Mouse (Mus musculus) MEL (cell line): Measurements from ENCODE around the gene Mast1. TPM values are rescaled to one million over a fixed set of nuclear protein-coding genes. Genes with fewer than 3 reads are reported as not detected.

Source experiments
- DNase-seq: peaks from one replicate; pipeline ENCODE4 v3.0.0; 2011; ENCODE audit warnings: low read depth, low spot score
- H3K27ac ChIP-seq: 2 replicates; pipeline ENCODE4 v1.5.1; 2012; ENCODE audit warnings: low read depth, mild to moderate bottlenecking, control low read depth, low read length, moderate library complexity; ENCODE audit not compliant: control insufficient read depth
- H3K27me3 ChIP-seq, 2 experiments: fragments of 150-350 bp in 1 of 2; sonication (generic) in 1 of 2; 2 replicates each; pipeline ENCODE4 v1.6.1; 2012; ENCODE audit warnings: low read length in 2 of 2, mild to moderate bottlenecking in 2 of 2, improper control_type of control experiment in 1 of 2, moderate library complexity in 1 of 2; ENCODE audit not compliant: insufficient read depth in 2 of 2, control insufficient read depth in 1 of 2
- H3K36me3 ChIP-seq, 2 experiments: 2 replicates each; pipeline ENCODE4 v1.6.1; 2012 to 2014; ENCODE audit warnings: low read length in 2 of 2, improper control_type of control experiment in 1 of 2, inconsistent platforms in 1 of 2, mild to moderate bottlenecking in 1 of 2; ENCODE audit not compliant: insufficient read depth in 2 of 2, control insufficient read depth in 1 of 2
- H3K4me1 ChIP-seq, 2 experiments: fragments of 150-350 bp in 1 of 2; sonication (generic) in 1 of 2; 2 replicates each; pipeline ENCODE4 v1.6.1; 2012; ENCODE audit warnings: low read length in 2 of 2, improper control_type of control experiment in 1 of 2, mild to moderate bottlenecking in 1 of 2; ENCODE audit not compliant: insufficient read depth in 2 of 2, control insufficient read depth in 1 of 2
- H3K4me3 ChIP-seq, 2 experiments: fragments of 150-350 bp in 1 of 2; sonication (generic) in 1 of 2; 2 replicates each; pipeline ENCODE4 v1.5.1; 2012; ENCODE audit warnings: low read depth in 2 of 2, low read length in 2 of 2, mild to moderate bottlenecking in 2 of 2, moderate library complexity in 2 of 2, control low read depth in 1 of 2, improper control_type of control experiment in 1 of 2; ENCODE audit not compliant: control insufficient read depth in 1 of 2, insufficient read depth in 1 of 2
- H3K79me2 ChIP-seq: 2 replicates; pipeline ENCODE4 v1.6.1; 2012; ENCODE audit warnings: mild to moderate bottlenecking, low read length, moderate library complexity; ENCODE audit not compliant: control insufficient read depth, poor library complexity, insufficient read depth
- H3K9ac ChIP-seq: 2 replicates; pipeline ENCODE4 v1.6.1; 2012; ENCODE audit warnings: low read depth, mild to moderate bottlenecking, control low read depth, low read length, moderate library complexity; ENCODE audit not compliant: control insufficient read depth, poor library complexity, severe bottlenecking
- H3K9me3 ChIP-seq: fragments of 150-350 bp; sonication (generic); replicated peaks from 2 replicates; pipeline ENCODE4 v1.6.1; 2012; ENCODE audit warnings: mild to moderate bottlenecking, low read length, improper control_type of control experiment, moderate library complexity; ENCODE audit not compliant: insufficient read depth
- BHLHE40 ChIP-seq: IDR thresholded peaks from 2 replicates; pipeline ENCODE4 v1.6.1; 2012; ENCODE audit warnings: low read depth, mild to moderate bottlenecking, inconsistent platforms, low read length, improper control_type of control experiment, borderline replicate concordance
- CHD1 ChIP-seq: IDR thresholded peaks from 2 replicates; pipeline ENCODE4 v1.6.1; 2012; ENCODE audit warnings: low read depth, mild to moderate bottlenecking, inconsistent platforms, low read length, improper control_type of control experiment
- E2F4 ChIP-seq: IDR thresholded peaks from 2 replicates; pipeline ENCODE4 v1.6.1; 2011; ENCODE audit warnings: low read depth, low read length, improper control_type of control experiment, borderline replicate concordance
- EP300 ChIP-seq, 2 experiments: IDR thresholded peaks; 2 replicates each; pipeline ENCODE4 v1.6.1; 2011; ENCODE audit warnings: improper control_type of control experiment in 2 of 2, low read length in 2 of 2, low read depth in 1 of 2, mild to moderate bottlenecking in 1 of 2
- GATA1 ChIP-seq: IDR thresholded peaks from 2 replicates; pipeline ENCODE4 v1.6.1; 2011; ENCODE audit warnings: low read depth, low read length, improper control_type of control experiment
- HCFC1 ChIP-seq: IDR thresholded peaks from 2 replicates; pipeline ENCODE4 v1.6.1; 2012; ENCODE audit warnings: low read depth, mild to moderate bottlenecking, inconsistent platforms, low read length, improper control_type of control experiment, moderate library complexity
- JUND ChIP-seq: IDR thresholded peaks from 2 replicates; pipeline ENCODE4 v1.6.1; 2011; ENCODE audit warnings: low read depth, mild to moderate bottlenecking, improper control_type of control experiment, low read length
- MAFK ChIP-seq: IDR thresholded peaks from 2 replicates; pipeline ENCODE4 v1.6.1; 2011; ENCODE audit warnings: low read depth, mild to moderate bottlenecking, low read length, improper control_type of control experiment, borderline replicate concordance
- MAX ChIP-seq: IDR thresholded peaks from 2 replicates; pipeline ENCODE4 v1.6.1; 2011; ENCODE audit warnings: low read length, improper control_type of control experiment
- POLR2A ChIP-seq, 2 experiments: IDR thresholded peaks; 2 replicates each; pipeline ENCODE4 v1.6.1; 2011 to 2012; ENCODE audit warnings: low read length in 2 of 2, mild to moderate bottlenecking in 2 of 2, control low read depth in 1 of 2, improper control_type of control experiment in 1 of 2, low read depth in 1 of 2, moderate library complexity in 1 of 2; ENCODE audit not compliant: control insufficient read depth in 1 of 2, insufficient read depth in 1 of 2, poor library complexity in 1 of 2
- POLR2AphosphoS2 ChIP-seq: IDR thresholded peaks from 2 replicates; pipeline ENCODE4 v1.6.1; 2011; ENCODE audit warnings: low read length, improper control_type of control experiment
- POLR2AphosphoS5 ChIP-seq: IDR thresholded peaks from 2 replicates; pipeline ENCODE4 v1.6.1; 2012; ENCODE audit warnings: low read depth, borderline replicate concordance, mild to moderate bottlenecking, inconsistent platforms, low read length, moderate library complexity, mixed read lengths
- RAD21 ChIP-seq: IDR thresholded peaks from 2 replicates; pipeline ENCODE4 v1.6.1; 2011; ENCODE audit warnings: mild to moderate bottlenecking, low read depth, low read length, improper control_type of control experiment
- SIN3A ChIP-seq: IDR thresholded peaks from 2 replicates; pipeline ENCODE4 v1.6.1; 2012; ENCODE audit warnings: low read length, improper control_type of control experiment, inconsistent platforms
- SMC3 ChIP-seq: IDR thresholded peaks from 2 replicates; pipeline ENCODE4 v1.6.1; 2011; ENCODE audit warnings: low read depth, low read length, improper control_type of control experiment
- TBP ChIP-seq: IDR thresholded peaks from 2 replicates; pipeline ENCODE4 v1.8.0; 2011; ENCODE audit warnings: low read depth, low read length, improper control_type of control experiment
- TCF12 ChIP-seq: IDR thresholded peaks from 2 replicates; pipeline ENCODE4 v1.6.1; 2014; ENCODE audit warnings: low read depth, mild to moderate bottlenecking, inconsistent platforms, low read length, improper control_type of control experiment, moderate library complexity
- UBTF ChIP-seq: IDR thresholded peaks from 2 replicates; pipeline ENCODE4 v1.6.1; 2012; ENCODE audit warnings: low read depth, mild to moderate bottlenecking, inconsistent platforms, low read length, improper control_type of control experiment, moderate library complexity, borderline replicate concordance; ENCODE audit not compliant: insufficient read depth
- USF2 ChIP-seq, 2 experiments: IDR thresholded peaks; 2 replicates each; pipeline ENCODE4 v1.6.1; 2011 to 2012; ENCODE audit warnings: improper control_type of control experiment in 2 of 2, low read length in 2 of 2, borderline replicate concordance in 1 of 2, inconsistent platforms in 1 of 2, low read depth in 1 of 2, mild to moderate bottlenecking in 1 of 2; ENCODE audit not compliant: insufficient read depth in 1 of 2
- polyA plus RNA-seq, 2 experiments: library from polyadenylated mRNA; stranded (reverse) in 1 of 2; unstranded in 1 of 2; fragments of >175 nt in 1 of 2; fragments of >200 nt in 1 of 2; gene quantifications; 2 replicates each; pipeline versions ENCODE4 v1.2.1 to v1.2.4; 2012; ENCODE audit warnings: low replicate concordance in 2 of 2, low read depth in 1 of 2; ENCODE audit not compliant: insufficient read length in 2 of 2, insufficient read depth in 1 of 2, missing spikeins in 1 of 2
- total RNA-seq: library from RNA; depleted of rRNA; stranded (reverse); fragments of 300-350 nt; gene quantifications from 2 replicates; pipeline ENCODE4 v1.2.3, GENCODE M21; 2012

Mast1 gene
- total and polyA plus RNA-seq, 3 experiments = 0.77 to 4.5 TPM; not detected in 1

DNA sequence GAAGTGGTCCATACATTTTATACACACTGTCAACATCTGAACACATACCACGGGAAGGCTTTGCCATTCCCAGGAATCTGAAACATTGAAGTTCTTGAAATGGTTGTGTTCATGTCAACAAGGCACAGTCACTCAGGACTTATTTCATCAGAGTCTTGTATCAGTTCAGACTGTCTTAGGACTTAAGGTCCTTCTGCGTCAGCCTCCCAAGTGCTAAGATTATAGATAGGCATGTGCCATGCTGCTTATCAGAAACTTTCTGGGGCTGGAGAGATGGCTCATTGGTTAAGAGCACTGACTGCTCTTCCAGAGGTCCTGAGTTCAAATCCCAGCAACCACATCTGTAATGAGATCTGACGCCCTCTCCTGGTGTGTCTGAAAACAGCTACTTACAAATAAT, 62.8 kb downstream of the Mast1 start:
- peak overlapping the region; percentile 21; the same call in 1 of the 2 replicates for H3K9ac ChIP-seq
- peak; percentile 67 for DNase-seq
- H3K27ac ChIP-seq = peak overlapping the region; percentile 87
- peaks cover 0 to 19% of the 10 kb centered on the region in 2 experiments; a peak in 3 of 4 replicates for H3K36me3 ChIP-seq
- H3K4me1 ChIP-seq = peaks cover 7 to 25% of the 10 kb centered on the region in 2 experiments
- H3K9me3 ChIP-seq = no peaks in the 10 kb centered on the region
- H3K27me3 ChIP-seq = no peaks in the 10 kb centered on the region
- TF ChIP-seq UBTF = no peak
- TF ChIP-seq RAD21 = no peak; the same call in 1 of the 2 replicates
- peak; percentile 57; the same call in 1 of the 2 replicates for TF ChIP-seq TBP
- peak in 1 of 2 experiments; percentile 20; a peak in 1 of 4 replicates for TF ChIP-seq EP300 (IDR thresholded peaks at IDR 0.05; ENCODE audit: low read depth in 1 of 2, low read length in 2 of 2)
- TF ChIP-seq TCF12 = 0 out of 2 replicates have a peak, but pooled peaks have one; percentile 10
- peak; percentile 27; the same call in 1 of the 2 replicates for TF ChIP-seq SIN3A
- 0 out of 2 replicates have a peak, but pooled peaks have one; percentile 3 for TF ChIP-seq GATA1
- TF ChIP-seq MAX = peak; percentile 50
- no peak for TF ChIP-seq POLR2AphosphoS2
- TF ChIP-seq BHLHE40 = peak; percentile 66; the same call in 1 of the 2 replicates
- no peak for TF ChIP-seq JUND
- no peak for TF ChIP-seq USF2 (IDR thresholded peaks at IDR 0.05; ENCODE audit: borderline replicate concordance in 1 of 2, insufficient read depth in 1 of 2, low read depth in 1 of 2, low read length in 2 of 2)
- peaks cover 3% of the 10 kb centered on the region; the same call in 1 of the 2 replicates for H3K79me2 ChIP-seq
- H3K4me3 ChIP-seq = 0 out of 4 replicates have a peak overlapping the region, but pooled peaks of 1 of the 2 experiments have one; percentile 11

DNA sequence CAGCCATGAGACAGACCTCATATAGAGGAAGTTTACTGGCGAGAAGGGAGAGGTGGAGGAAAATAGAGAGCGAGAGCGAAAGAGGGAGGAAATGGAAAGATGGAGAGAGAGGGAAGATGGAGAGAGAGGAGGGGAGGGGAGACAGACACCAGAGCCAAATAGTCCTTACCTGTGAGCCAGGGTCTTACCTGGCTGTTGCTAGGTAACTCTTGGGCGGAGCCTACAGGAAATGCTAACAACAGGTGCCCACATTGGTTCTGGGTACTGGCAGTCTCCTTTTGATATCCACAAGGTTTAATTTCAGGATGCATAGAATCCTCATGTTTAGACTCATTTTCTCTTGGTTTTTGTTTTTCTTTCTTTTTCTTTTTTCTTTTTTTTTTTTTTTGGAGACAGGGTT, 64.1 kb downstream of the Mast1 start:
- peaks cover 7 to 25% of the 10 kb centered on the region in 2 experiments for H3K4me1 ChIP-seq
- TF ChIP-seq SIN3A = no peak
- TF ChIP-seq POLR2AphosphoS2 = no peak
- no peak for TF ChIP-seq E2F4
- no peak for TF ChIP-seq CHD1
- no peak for TF ChIP-seq SMC3
- TF ChIP-seq BHLHE40 = no peak
- no peak for TF ChIP-seq MAFK
- no peak for TF ChIP-seq HCFC1
- no peak for TF ChIP-seq POLR2A (IDR thresholded peaks at IDR 0.05; ENCODE audit: control insufficient read depth in 1 of 2, insufficient read depth in 1 of 2, low read depth in 1 of 2, low read length in 2 of 2, poor library complexity in 1 of 2)
- TF ChIP-seq MAX = no peak
- TF ChIP-seq POLR2AphosphoS5 = no peak
- H3K27me3 ChIP-seq = no peaks in the 10 kb centered on the region
- peak overlapping the region; percentile 20 to 40; a peak in 2 of 4 replicates for H3K4me3 ChIP-seq
- H3K36me3 ChIP-seq = peaks cover 1 to 19% of the 10 kb centered on the region in 2 experiments; a peak in 3 of 4 replicates
- H3K9ac ChIP-seq = peak overlapping the region; percentile 76
- peaks cover 3% of the 10 kb centered on the region; the same call in 1 of the 2 replicates for H3K79me2 ChIP-seq
- DNase-seq = no peak
- no peak overlapping the region for H3K27ac ChIP-seq
- no peaks in the 10 kb centered on the region for H3K9me3 ChIP-seq
